ENCODE assay signal across 18 mouse cellular contexts in genomic region chr9:43765419-43766179, GRCm38 (mm10). TPM values are rescaled to one million over a fixed set of nuclear protein-coding genes. Genes with fewer than 3 reads are reported as not detected.
DNase-seq lines count a peak whose midpoint lies in the region; ATAC-seq and TF ChIP-seq lines count a peak whose summit lies in the region.
"Had no signal": no experiment of that assay in that cellular context is flagged by ENCODE, and none has a peak within 500 bp of the region (broad histone marks: within the 10 kb centered on the region; RNA-seq: fewer than 3 reads in every experiment).

No protein-coding gene starts in this region.

- no peak overlapping the region for H3K4me3 ChIP-seq in forebrain, embryonic 13.5 days
- H3K4me3 ChIP-seq in forebrain, postnatal 0 days (ENCODE audit: low read depth, low read length) = no peak overlapping the region
- H3K4me3 ChIP-seq in kidney, embryonic 15.5 days (replicated peaks) = no peak overlapping the region
- no peak overlapping the region for H3K4me3 ChIP-seq in CH12.LX (replicated peaks in 1 of 3; ENCODE audit: low read depth in 2 of 3, low read length in 2 of 3, poor library complexity in 1 of 3)
- H3K4me3 ChIP-seq in thymus, adult 2 months (ENCODE audit: control insufficient read depth, insufficient read depth, low read length) = no peak overlapping the region
- H3K4me3 ChIP-seq: embryonic facial prominence, embryonic 15.5 days; heart, embryonic 12.5 days; hindbrain, embryonic 15.5 days; limb, embryonic 13.5 days had no signal

- TF ChIP-seq POLR2A in CH12.LX (IDR thresholded peaks at IDR 0.05; ENCODE audit: low read depth, low read length) = no peak
- no peak for TF ChIP-seq POLR2A in thymus, adult 2 months (IDR thresholded peaks at IDR 0.05; ENCODE audit: control insufficient read depth, extremely low read depth, insufficient read depth, low read length, poor library complexity)

- H3K4me2 ChIP-seq in forebrain, embryonic 13.5 days = no peak overlapping the region
- no peak overlapping the region for H3K4me2 ChIP-seq in forebrain, postnatal 0 days (ENCODE audit: low read depth)
- H3K4me2 ChIP-seq in kidney, embryonic 15.5 days = no peak overlapping the region
- no peak overlapping the region for H3K4me2 ChIP-seq in CH12.LX (ENCODE audit: insufficient read depth, low read depth, poor library complexity, severe bottlenecking)
- H3K4me2 ChIP-seq: embryonic facial prominence, embryonic 15.5 days; heart, embryonic 12.5 days; hindbrain, embryonic 15.5 days; limb, embryonic 13.5 days had no signal

- no peak for ATAC-seq in forebrain, embryonic 13.5 days
- ATAC-seq in forebrain, postnatal 0 days = no peak
- ATAC-seq in kidney, embryonic 15.5 days (replicated peaks; ENCODE audit: low FRiP score) = no peak
- ATAC-seq: liver, postnatal 0 days had no signal

- in situ Hi-C loops in CH12.LX (cut with MboI; ENCODE audit: low pct_ligation_motif_present, low pct_unique_long_range_greater_than_20kb, low sequenced_read_pairs) = no loop called here

- no peaks in the 10 kb centered on the region for H3K79me2 ChIP-seq in CH12.LX (replicated peaks; ENCODE audit: control insufficient read depth, extremely low read depth, insufficient read depth, poor library complexity, severe bottlenecking)

- no peak for TF ChIP-seq EP300 in CH12.LX (IDR thresholded peaks at IDR 0.05; ENCODE audit: low read length)

- peak overlapping the region; percentile 7; the same call in 1 of the 2 replicates for H3K27ac ChIP-seq in forebrain, embryonic 13.5 days
- no peak overlapping the region for H3K27ac ChIP-seq in forebrain, postnatal 0 days (ENCODE audit: low read depth, low read length)
- no peak overlapping the region for H3K27ac ChIP-seq in kidney, embryonic 15.5 days
- no peak overlapping the region for H3K27ac ChIP-seq in CH12.LX (ENCODE audit: insufficient read depth, low read depth)
- H3K27ac ChIP-seq in thymus, adult 2 months (ENCODE audit: control insufficient read depth, insufficient read depth, low read length) = no peak overlapping the region
- H3K27ac ChIP-seq: embryonic facial prominence, embryonic 15.5 days; hindbrain, embryonic 15.5 days; limb, embryonic 13.5 days; macrophage had no signal

- peaks cover 6% of the 10 kb centered on the region; the same call in 1 of the 2 replicates for H3K36me3 ChIP-seq in forebrain, embryonic 13.5 days (ENCODE audit: poor library complexity, severe bottlenecking)
- H3K36me3 ChIP-seq in forebrain, postnatal 0 days (ENCODE audit: insufficient read depth) = no peaks in the 10 kb centered on the region
- no peaks in the 10 kb centered on the region for H3K36me3 ChIP-seq in kidney, embryonic 15.5 days
- peaks cover 0 to 3% of the 10 kb centered on the region in 2 experiments for H3K36me3 ChIP-seq in CH12.LX (replicated peaks in 1 of 2; ENCODE audit: control insufficient read depth in 1 of 2, insufficient read depth in 1 of 2, low read length in 1 of 2)
- H3K36me3 ChIP-seq in thymus, adult 2 months (ENCODE audit: control insufficient read depth, insufficient read depth, low read length) = no peaks in the 10 kb centered on the region
- H3K36me3 ChIP-seq: heart, embryonic 12.5 days; hindbrain, embryonic 15.5 days; limb, embryonic 13.5 days had no signal

- dilution Hi-C loops in CH12.LX (cut with MboI; ENCODE audit: extremely low pct_ligation_motif_present, extremely low pct_unique_long_range_greater_than_20kb, low sequenced_read_pairs) = no loop called here

- peak overlapping the region; percentile 23; the same call in 1 of the 2 replicates for H3K9ac ChIP-seq in forebrain, embryonic 13.5 days
- H3K9ac ChIP-seq in forebrain, postnatal 0 days = no peak overlapping the region
- H3K9ac ChIP-seq in kidney, embryonic 15.5 days = no peak overlapping the region
- no peak overlapping the region for H3K9ac ChIP-seq in CH12.LX (ENCODE audit: insufficient read depth, low read depth)
- H3K9ac ChIP-seq: embryonic facial prominence, embryonic 15.5 days; heart, embryonic 12.5 days; hindbrain, embryonic 15.5 days; limb, embryonic 13.5 days; liver, postnatal 0 days had no signal

- H3K27me3 ChIP-seq in forebrain, embryonic 13.5 days = no peaks in the 10 kb centered on the region
- no peaks in the 10 kb centered on the region for H3K27me3 ChIP-seq in forebrain, postnatal 0 days (ENCODE audit: insufficient read depth, low read length)
- H3K27me3 ChIP-seq in kidney, embryonic 15.5 days = peaks cover 2% of the 10 kb centered on the region; the same call in 1 of the 2 replicates
- no peaks in the 10 kb centered on the region for H3K27me3 ChIP-seq in CH12.LX (replicated peaks)
- no peaks in the 10 kb centered on the region for H3K27me3 ChIP-seq in thymus, adult 2 months (ENCODE audit: control insufficient read depth, insufficient read depth, low read length)
- H3K27me3 ChIP-seq: embryonic facial prominence, embryonic 15.5 days; heart, embryonic 12.5 days; hindbrain, embryonic 15.5 days; limb, embryonic 13.5 days had no signal

- peaks cover 67% of the 10 kb centered on the region for H3K4me1 ChIP-seq in forebrain, embryonic 13.5 days
- peaks cover 21% of the 10 kb centered on the region for H3K4me1 ChIP-seq in forebrain, postnatal 0 days (ENCODE audit: insufficient read depth)
- peaks cover 19% of the 10 kb centered on the region for H3K4me1 ChIP-seq in kidney, embryonic 15.5 days
- peaks cover 30 to 53% of the 10 kb centered on the region in 2 experiments for H3K4me1 ChIP-seq in CH12.LX (ENCODE audit: control insufficient read depth in 1 of 2, insufficient read depth in 2 of 2)
- H3K4me1 ChIP-seq in thymus, adult 2 months (replicated peaks; ENCODE audit: control insufficient read depth, insufficient read depth, low read length) = no peaks in the 10 kb centered on the region

- TF ChIP-seq CTCF in forebrain, postnatal 0 days (IDR thresholded peaks at IDR 0.05; ENCODE audit: low read depth) = no peak
- TF ChIP-seq CTCF in CH12.LX (conservative IDR thresholded peaks at IDR 0.05 in 1 of 2, IDR thresholded peaks at IDR 0.05 in 1 of 2; ENCODE audit: low read depth in 2 of 2, low read length in 2 of 2) = no peak
- TF ChIP-seq CTCF in thymus, adult 2 months (IDR thresholded peaks at IDR 0.05; ENCODE audit: borderline replicate concordance, control insufficient read depth, extremely low read depth, insufficient read depth, low read length, poor library complexity) = no peak

- TF ChIP-seq RAD21 in CH12.LX (IDR thresholded peaks at IDR 0.05; ENCODE audit: low read depth, low read length) = no peak

- no peak for DNase-seq in forebrain, postnatal 0 days
- peak; percentile 52 for DNase-seq in kidney, postnatal 10 days
- DNase-seq in CH12.LX (ENCODE audit: extremely low read depth) (no peak), ZHBTc4 (ENCODE audit: low read depth, low spot score) (peak; percentile 66)
- DNase-seq in thymus, adult 2 months = no peak
- DNase-seq in thymus, postnatal 14 days = no peak
- DNase-seq: gastrocnemius, postnatal 36 days; layer of hippocampus, postnatal 36 days; liver, postnatal 0 days; right cerebral cortex, postnatal 4 days; thymus, adult 18-20 months had no signal

- 70% methylated on average over 14 of the region's 14 CpGs for WGBS in forebrain, embryonic 13.5 days
- WGBS in forebrain, postnatal 0 days = 66% methylated on average over 14 of the region's 14 CpGs
- 57% methylated on average over 14 of the region's 14 CpGs for WGBS in kidney, embryonic 15.5 days
- WGBS in thymus, adult 2 months = 84% methylated on average over 14 of the region's 14 CpGs

- H3K9me3 ChIP-seq in forebrain, embryonic 13.5 days (replicated peaks) = peaks cover 4% of the 10 kb centered on the region; the same call in 1 of the 2 replicates
- no peaks in the 10 kb centered on the region for H3K9me3 ChIP-seq in forebrain, postnatal 0 days (ENCODE audit: low read length)
- no peaks in the 10 kb centered on the region for H3K9me3 ChIP-seq in kidney, embryonic 15.5 days (replicated peaks)
- H3K9me3 ChIP-seq in CH12.LX (replicated peaks; ENCODE audit: low read length) = peaks cover 8% of the 10 kb centered on the region
- H3K9me3 ChIP-seq: embryonic facial prominence, embryonic 15.5 days; hindbrain, embryonic 15.5 days; limb, embryonic 13.5 days had no signal

TF ChIP-seq in CH12.LX, 34 proteins besides CTCF, POLR2A, EP300 and RAD21:
- no peak for TF ChIP-seq PAX5 (IDR thresholded peaks at IDR 0.05; ENCODE audit: low read length)
- TF ChIP-seq NELFE (IDR thresholded peaks at IDR 0.05; ENCODE audit: low read depth, low read length) = no peak
- TF ChIP-seq USF1 (IDR thresholded peaks at IDR 0.05; ENCODE audit: low read depth, low read length) = peak; percentile 37
- peak; percentile 34; the same call in 1 of the 2 replicates for TF ChIP-seq USF2 (conservative IDR thresholded peaks at IDR 0.05; ENCODE audit: low read depth, low read length)
- TF ChIP-seq MAZ (IDR thresholded peaks at IDR 0.05; ENCODE audit: low read depth, low read length) = no peak
- TF ChIP-seq GABPA (IDR thresholded peaks at IDR 0.05; ENCODE audit: insufficient replicate concordance, low read depth, low read length) = no peak
- no peak for TF ChIP-seq POLR2AphosphoS2 (IDR thresholded peaks at IDR 0.05; ENCODE audit: low read depth, low read length)
- no peak for TF ChIP-seq MEF2A (IDR thresholded peaks at IDR 0.05; ENCODE audit: borderline replicate concordance, low read depth, low read length)
- TF ChIP-seq RCOR1 (conservative IDR thresholded peaks at IDR 0.05; ENCODE audit: low read depth, low read length) = no peak
- no peak for TF ChIP-seq ZNF384 (IDR thresholded peaks at IDR 0.05; ENCODE audit: low read depth, low read length)
- TF ChIP-seq ZMIZ1 (IDR thresholded peaks at IDR 0.05; ENCODE audit: low read depth, low read length) = no peak
- TF ChIP-seq JUND (conservative IDR thresholded peaks at IDR 0.05; ENCODE audit: low read depth, low read length) = no peak

RNA-seq across cellular contexts. Expression of gene Nectin1, which starts 21.8 kb away (rescaled TPM):
- polyA plus RNA-seq in forebrain, embryonic 13.5 days (2015; fragmentation: Nextera tagmentation; extraction: Ambion mirVana) = 8.8 and 10.0 TPM in 2 replicates
- 29.5 and 43.7 TPM in 2 replicates for total RNA-seq in forebrain, postnatal 0 days (2014; rRNA removed)
- polyA plus RNA-seq in forebrain, postnatal 0 days (2015; fragmentation: Nextera tagmentation; extraction: Ambion mirVana) = 7.2 and 11.8 TPM in 2 replicates
- polyA plus RNA-seq in kidney, embryonic 15.5 days (2015; fragmentation: Nextera tagmentation; extraction: Ambion mirVana) = 4.1 and 4.9 TPM in 2 replicates
- 1.6 and 1.9 TPM in 2 replicates for total RNA-seq in CH12.LX (2012; rRNA removed)
- total RNA-seq in CH12.LX (2014; rRNA removed) = 0.09 and 0.26 TPM in 2 replicates
- 1.4 and 1.8 TPM in 2 replicates for polyA plus RNA-seq in CH12.LX (2012; ENCODE audit: insufficient read length, low read depth)
- polyA plus RNA-seq in thymus, adult 2 months (2012; rRNA removed) = 23.3 and 28.9 TPM in 2 replicates

Comparison
In these comparisons a context has a peak if more than half of its experiments do, and no peak if none do; other contexts are left out.
1. DNase-seq: peak in kidney, postnatal 10 days (single experiment) and ZHBTc4 (single experiment); none in forebrain, postnatal 0 days (single experiment), CH12.LX (single experiment), thymus, adult 2 months (single experiment) and thymus, postnatal 14 days (single experiment).